Comparison of ENCODE assay signal across 11 mouse cellular contexts in the genomic region with DNA sequence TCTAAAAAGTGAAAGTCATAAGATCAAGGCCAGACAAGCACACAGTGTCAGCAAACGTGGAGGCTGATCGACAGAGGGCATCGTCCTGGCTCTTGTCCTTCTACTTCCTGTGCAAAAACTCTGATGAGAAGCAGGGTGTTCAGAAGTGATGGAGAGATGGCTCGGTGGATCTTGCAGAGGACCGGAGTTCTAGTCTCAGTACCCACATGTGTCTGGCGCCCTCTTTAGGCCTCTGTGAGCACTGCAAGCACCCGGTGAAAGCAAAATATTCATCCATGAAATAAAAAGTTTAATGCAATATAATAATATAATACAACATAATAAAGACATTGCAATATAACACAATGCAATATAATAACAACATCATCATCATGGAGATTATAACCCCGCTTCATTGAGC. TPM values are rescaled to one million over a fixed set of nuclear protein-coding genes. Genes with fewer than 3 reads are reported as not detected.
DNase-seq lines count a peak whose midpoint lies in the region; TF ChIP-seq lines count a peak whose summit lies in the region.
"Had no signal": no experiment of that assay in that cellular context is flagged by ENCODE, and none has a peak within 500 bp of the region (broad histone marks: within the 10 kb centered on the region; RNA-seq: fewer than 3 reads in every experiment).

No protein-coding gene starts in this region.

- 57% methylated on average over 8 of the region's 8 CpGs for WGBS in hindbrain, embryonic 10.5 days

- peak; percentile 30 for DNase-seq in left cerebral cortex, postnatal 4 days
- no peak for DNase-seq in left cerebral cortex, adult 18-20 months (ENCODE audit: low spot score in 2 of 2)
- peak; percentile 30 for DNase-seq in A20 (ENCODE audit: low read depth, low spot score)
- no peak for DNase-seq in ES-E14 (ENCODE audit: low read depth, low spot score)
- DNase-seq in urinary bladder, postnatal 25 days (ENCODE audit: low spot score): no peak
- no peak for DNase-seq in gastrocnemius, adult 8-10 months (ENCODE audit: low spot score in 2 of 2)
- DNase-seq in hindbrain, embryonic 10.5 days (ENCODE audit: low spot score): no peak
- DNase-seq: adrenal gland, adult 2 months; spleen, adult 18-20 months had no signal

- TF ChIP-seq CTCF in cortical plate, adult 2 months (IDR thresholded peaks at IDR 0.05; ENCODE audit: extremely low read depth, insufficient read depth, low read length): peak; percentile 67

- in situ Hi-C loops in ES-E14 (cut with MboI; ENCODE audit: low sequenced_read_pairs in 2 of 2, unreplicated experiment in 2 of 2): no loop called here

- TF ChIP-seq POLR2A in cortical plate, adult 2 months (IDR thresholded peaks at IDR 0.05; ENCODE audit: extremely low read depth, insufficient read depth, low read length): no peak

- no peaks in the 10 kb centered on the region for H3K9me3 ChIP-seq in ES-E14 (ENCODE audit: control insufficient read depth, insufficient read depth, low read depth, low read length)
- H3K9me3 ChIP-seq in hindbrain, embryonic 10.5 days: no peaks in the 10 kb centered on the region

- intact Hi-C loops in left cerebral cortex, postnatal 4 days (cut with DNase I): no loop called here

- peaks cover 0 to 5% of the 10 kb centered on the region in 2 experiments; a peak in 1 of 4 replicates for H3K4me1 ChIP-seq in ES-E14 (ENCODE audit: control insufficient read depth in 2 of 2, insufficient read depth in 2 of 2, low read length in 2 of 2, poor library complexity in 1 of 2)
- H3K4me1 ChIP-seq in cortical plate, adult 2 months (ENCODE audit: control insufficient read depth, insufficient read depth, low read length): no peaks in the 10 kb centered on the region
- H3K4me1 ChIP-seq in hindbrain, embryonic 10.5 days (replicated peaks): no peaks in the 10 kb centered on the region
- H3K4me1 ChIP-seq: megakaryocyte, embryonic 14.5 days had no signal

- H3K9ac ChIP-seq in ES-E14 (ENCODE audit: insufficient read depth, low read depth, low read length, poor library complexity, severe bottlenecking): no peak overlapping the region

- no peak overlapping the region for H3K27ac ChIP-seq in ES-E14 (ENCODE audit: insufficient read depth, low read depth, low read length, poor library complexity, severe bottlenecking)
- no peak overlapping the region for H3K27ac ChIP-seq in cortical plate, adult 2 months (ENCODE audit: insufficient read depth, low read length)
- no peak overlapping the region for H3K27ac ChIP-seq in hindbrain, embryonic 10.5 days

- H3K27me3 ChIP-seq in hindbrain, embryonic 10.5 days (ENCODE audit: insufficient read depth, poor library complexity, severe bottlenecking): no peaks in the 10 kb centered on the region

- H3K4me3 ChIP-seq in ES-E14 (ENCODE audit: insufficient read depth in 1 of 2, low read depth in 1 of 2, low read length in 2 of 2, poor library complexity in 1 of 2, severe bottlenecking in 1 of 2): no peak overlapping the region
- H3K4me3 ChIP-seq in cortical plate, adult 2 months (ENCODE audit: insufficient read depth, low read length): no peak overlapping the region
- no peak overlapping the region for H3K4me3 ChIP-seq in hindbrain, embryonic 10.5 days
- H3K4me3 ChIP-seq: megakaryocyte, embryonic 14.5 days had no signal

- no peaks in the 10 kb centered on the region for H3K36me3 ChIP-seq in ES-E14 (ENCODE audit: control insufficient read depth, insufficient read depth, low read length, poor library complexity, severe bottlenecking)
- H3K36me3 ChIP-seq in hindbrain, embryonic 10.5 days: no peaks in the 10 kb centered on the region

TF ChIP-seq in ES-E14, 5 proteins besides CTCF, POLR2A, EP300 and RAD21:
- TF ChIP-seq ZC3H11A (IDR thresholded peaks at IDR 0.05; ENCODE audit: borderline replicate concordance, low read depth, low read length): peak; percentile 24; the same call in 1 of the 2 replicates
- no peak for TF ChIP-seq MAFK (IDR thresholded peaks at IDR 0.05; ENCODE audit: insufficient read depth, low read depth, low read length)

RNA-seq across cellular contexts. Expression of a gene that starts 54.6 kb away (rescaled TPM):
- total RNA-seq in left cerebral cortex, postnatal 4 days (2021): 10 to 100 TPM; 15.4 to 18.5 TPM
- total RNA-seq in left cerebral cortex, adult 18-20 months (2021): 10 to 100 TPM; 24.7 to 25.6 TPM
- 12.3 and 18.8 TPM in 2 replicates for total RNA-seq in ES-E14 (2012; rRNA removed)
- 20.5 and 20.9 TPM in 2 replicates for polyA plus RNA-seq in cortical plate, adult 2 months (2012; rRNA removed)
- not detected for total RNA-seq in gastrocnemius, adult 8-10 months (2022)
- polyA plus RNA-seq in hindbrain, embryonic 10.5 days (2016; fragmentation: Nextera tagmentation; extraction: Ambion mirVana): 0.46 and 2.0 TPM in 2 replicates

RNA-seq across cellular contexts. Expression of a gene that starts 55.3 kb away (rescaled TPM):
- 10 to 100 TPM; 22.9 to 25.3 TPM for total RNA-seq in left cerebral cortex, postnatal 4 days (2021)
- 10 to 100 TPM; 24.4 to 26.8 TPM for total RNA-seq in left cerebral cortex, adult 18-20 months (2021)
- total RNA-seq in ES-E14 (2012; rRNA removed): 50.6 and 86.6 TPM in 2 replicates
- polyA plus RNA-seq in cortical plate, adult 2 months (2012; rRNA removed): 21.3 and 32.0 TPM in 2 replicates
- 10 to 100 TPM; 11.3 to 25.6 (median 18.4) TPM for total RNA-seq in gastrocnemius, adult 8-10 months (2022)
- 24.6 and 27.0 TPM in 2 replicates for polyA plus RNA-seq in hindbrain, embryonic 10.5 days (2016; fragmentation: Nextera tagmentation; extraction: Ambion mirVana)

Comparison
In these comparisons a context has a peak if more than half of its experiments do, and no peak if none do; other contexts are left out.
1. DNase-seq: peak in left cerebral cortex, postnatal 4 days (single experiment) and A20 (single experiment); none in left cerebral cortex, adult 18-20 months (0 of 2), ES-E14 (single experiment), urinary bladder, postnatal 25 days (single experiment), gastrocnemius, adult 8-10 months (0 of 2) and hindbrain, embryonic 10.5 days (single experiment).
2. RNA of a gene that starts 54.6 kb away (total RNA-seq): 24.7 to 25.6 TPM in left cerebral cortex, adult 18-20 months, 15.4 to 18.5 TPM in left cerebral cortex, postnatal 4 days and 12.3 to 18.8 TPM in ES-E14; not detected in gastrocnemius, adult 8-10 months; every median in the first group is over 10 times any median in the second.